Mouse (Mus musculus) thymus, adult 2 months (tissue): ENCODE measurements around the gene Papss2. TPM values are rescaled to one million over a fixed set of nuclear protein-coding genes. Genes with fewer than 3 reads are reported as not detected.

ENCODE experiments used
- DNase-seq: peaks from one replicate; pipeline ENCODE4 v3.0.0; 2021
- H3K27ac ChIP-seq: fragments of 200-500 bp; 2 replicates; pipeline ENCODE4 v1.5.1; 2012; ENCODE audit warnings: low read length, control low read depth; ENCODE audit not compliant: control insufficient read depth, insufficient read depth
- H3K27me3 ChIP-seq: fragments of 200-500 bp; 2 replicates; pipeline ENCODE4 v1.6.1; 2012; ENCODE audit warnings: mild to moderate bottlenecking, low read length, moderate library complexity, mixed read lengths; ENCODE audit not compliant: control insufficient read depth, insufficient read depth
- H3K36me3 ChIP-seq: fragments of 200-500 bp; 2 replicates; pipeline ENCODE4 v1.6.1; 2012; ENCODE audit warnings: mild to moderate bottlenecking, low read length, moderate library complexity; ENCODE audit not compliant: control insufficient read depth, insufficient read depth
- H3K4me1 ChIP-seq: fragments of 200-500 bp; replicated peaks from 2 replicates; pipeline ENCODE4 v1.6.1; 2012; ENCODE audit warnings: low read length; ENCODE audit not compliant: control insufficient read depth, insufficient read depth
- H3K4me3 ChIP-seq: fragments of 200-500 bp; 2 replicates; pipeline ENCODE4 v1.5.1; 2012; ENCODE audit warnings: mild to moderate bottlenecking, low read length, control low read depth, moderate library complexity; ENCODE audit not compliant: control insufficient read depth, insufficient read depth
- CTCF ChIP-seq: fragments of 200-500 bp; IDR thresholded peaks from 2 replicates; pipeline ENCODE4 v1.5.1; 2012; ENCODE audit warnings: mild to moderate bottlenecking, control low read depth, low read length, moderate library complexity, borderline replicate concordance; ENCODE audit not compliant: control insufficient read depth, poor library complexity, insufficient read depth; ENCODE audit errors: extremely low read depth
- POLR2A ChIP-seq: fragments of 200-500 bp; IDR thresholded peaks from 2 replicates; pipeline ENCODE4 v1.6.1; 2012; ENCODE audit warnings: mild to moderate bottlenecking, low read length, control low read depth, moderate library complexity; ENCODE audit not compliant: control insufficient read depth, poor library complexity, insufficient read depth; ENCODE audit errors: extremely low read depth
- WGBS: fragments of 180-500 bp; shearing (Covaris S2); methylation state at CpG from one replicate; pipeline ENCODE4 v1.1.7; 2018; 5-methylcytosine and 5-hydroxymethylcytosine counted together
- polyA plus RNA-seq: library from polyadenylated mRNA; depleted of rRNA; stranded (reverse); fragments of >200 nt; gene quantifications from 2 replicates; pipeline ENCODE4 v1.2.3, GENCODE M21; 2012

Papss2 gene
- polyA plus RNA-seq, 1 experiment: 5.7 TPM

GRCm38 (mm10) chr19:32603466-32603865 is 7.9 kb downstream of the Papss2 start:
- no peak for DNase-seq
- Histone ChIP-seq H3K27ac (no peak overlapping the region), H3K4me1 (no peaks in the 10 kb centered on the region), H3K36me3 (no peaks in the 10 kb centered on the region), H3K27me3 (no peaks in the 10 kb centered on the region), H3K4me3 (no peak overlapping the region)
- WGBS: 100% methylated on average over 1 of the region's 1 CpGs
- TF ChIP-seq POLR2A (no peak), CTCF (no peak)

DNA sequence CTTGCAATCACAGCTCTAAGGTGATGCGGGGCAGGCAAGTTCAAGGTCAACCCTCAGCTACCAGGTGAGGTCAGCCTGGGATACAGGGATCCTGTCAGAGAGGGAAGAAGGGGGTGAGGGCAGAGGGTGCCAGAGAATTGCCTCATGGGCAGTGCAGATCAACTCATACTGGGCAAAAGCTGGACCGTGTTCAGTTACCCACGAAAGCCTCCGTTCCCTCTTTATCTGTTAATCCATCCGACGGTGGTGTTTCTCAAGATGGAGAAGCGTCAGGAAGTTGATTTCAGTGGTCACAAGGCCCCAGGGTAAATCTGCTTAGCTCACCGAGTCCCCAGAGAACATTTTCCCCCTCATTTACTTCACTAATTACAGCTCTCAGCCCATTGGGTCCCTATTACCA is 8.5 kb downstream of the Papss2 start:
- Histone ChIP-seq H3K4me3 (no peak overlapping the region), H3K27ac (no peak overlapping the region), H3K27me3 (no peaks in the 10 kb centered on the region), H3K36me3 (no peaks in the 10 kb centered on the region), H3K4me1 (no peaks in the 10 kb centered on the region)
- WGBS: 76% methylated on average over 8 of the region's 8 CpGs
- no peak for DNase-seq
- TF ChIP-seq CTCF (no peak), POLR2A (no peak)

DNA sequence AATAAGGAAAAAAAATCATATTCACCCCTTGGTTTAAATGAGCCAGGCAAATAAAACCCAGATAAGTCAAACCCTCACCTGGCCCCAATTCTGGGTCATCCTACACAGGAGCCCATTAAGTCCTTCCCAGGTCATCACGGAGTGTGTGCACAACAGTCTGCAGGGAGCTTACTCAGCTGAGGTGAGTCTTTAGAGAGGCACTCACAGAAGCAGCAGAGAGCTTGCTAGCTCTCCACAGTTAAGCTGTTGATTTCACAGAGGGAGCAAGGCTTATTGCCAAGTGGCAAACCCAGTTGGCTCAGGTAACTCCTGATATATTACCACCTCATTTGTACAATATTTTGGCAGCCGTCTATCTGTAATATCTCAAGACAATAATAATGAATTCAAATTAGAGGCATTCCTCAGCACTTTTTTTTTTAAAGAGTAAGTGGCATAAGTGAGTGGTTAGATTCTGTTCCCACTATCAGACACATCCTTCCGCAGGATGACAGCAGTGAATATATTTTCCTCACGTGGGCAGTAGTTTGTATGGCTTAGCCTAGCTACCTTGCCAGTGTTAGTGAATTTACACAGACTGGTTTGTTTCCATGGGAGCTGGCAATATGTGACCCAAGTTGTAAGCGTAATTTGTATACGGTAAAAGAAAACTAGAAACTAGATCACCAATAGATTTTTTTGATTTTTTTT is 9.1 kb downstream of the Papss2 start:
- TF ChIP-seq CTCF: no peak
- no peak for TF ChIP-seq POLR2A
- Histone ChIP-seq H3K27me3 (no peaks in the 10 kb centered on the region), H3K27ac (no peak overlapping the region), H3K4me1 (no peaks in the 10 kb centered on the region), H3K4me3 (no peak overlapping the region), H3K36me3 (no peaks in the 10 kb centered on the region)
- DNase-seq: no peak
- 92% methylated on average over 6 of the region's 6 CpGs for WGBS

- Histone ChIP-seq H3K4me1 (no peaks in the 10 kb centered on the region), H3K36me3 (no peaks in the 10 kb centered on the region), H3K4me3 (no peak overlapping the region), H3K27me3 (no peaks in the 10 kb centered on the region), H3K27ac (no peak overlapping the region)
- DNase-seq: no peak
- WGBS: 95% methylated on average over 4 of the region's 4 CpGs
- no peak for TF ChIP-seq CTCF
- TF ChIP-seq POLR2A: no peak
Measured at GRCm38 (mm10) chr19:32606227-32606827, 10.7 kb downstream of the Papss2 start.

- no peak for TF ChIP-seq CTCF
- no peak for TF ChIP-seq POLR2A
Measured at GRCm38 (mm10) chr19:32607036-32607435, 11.4 kb downstream of the Papss2 start.

DNA sequence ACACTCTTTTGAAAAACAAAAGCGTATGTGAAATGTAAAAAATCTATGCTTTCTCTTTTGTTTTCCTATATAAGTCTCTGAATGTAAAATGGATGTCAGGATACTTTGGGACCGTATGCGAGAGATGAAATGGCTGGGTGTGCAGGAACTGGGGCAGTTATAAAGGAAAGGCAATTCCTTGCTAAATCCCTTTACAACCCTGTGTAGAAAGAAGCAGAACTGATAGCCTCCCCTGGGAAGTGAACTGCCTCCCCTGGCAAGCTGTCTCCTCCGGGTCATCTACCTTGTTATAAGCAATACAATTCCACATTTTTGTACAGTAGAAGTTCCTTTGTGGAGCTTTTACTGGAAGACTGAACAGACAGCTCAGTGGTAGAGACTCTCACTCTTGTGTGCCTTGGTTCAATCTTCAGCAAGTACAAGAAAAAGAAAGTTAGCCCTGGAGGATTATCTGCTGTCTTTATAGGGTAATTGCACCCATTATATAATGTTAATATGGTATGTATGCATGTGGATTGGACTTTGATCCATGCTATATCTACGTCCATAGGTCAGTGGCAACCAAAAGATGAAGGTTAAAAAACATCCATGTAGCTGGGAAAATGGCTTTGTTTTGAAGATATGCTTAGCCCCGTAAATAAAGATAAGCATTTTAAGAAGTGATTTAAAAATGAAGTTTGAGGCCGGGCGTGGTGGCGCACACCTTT is 15.9 kb downstream of the Papss2 start:
- Histone ChIP-seq H3K4me1 (peaks cover 3% of the 10 kb centered on the region; the same call in 1 of the 2 replicates), H3K36me3 (no peaks in the 10 kb centered on the region), H3K4me3 (no peak overlapping the region), H3K27ac (no peak overlapping the region), H3K27me3 (no peaks in the 10 kb centered on the region)
- TF ChIP-seq POLR2A (no peak), CTCF (no peak)
- 95% methylated on average over 9 of the region's 9 CpGs for WGBS
- DNase-seq: no peak

More at GRCm38 (mm10) chr19:32607036-32607435, 11.4 kb downstream of the Papss2 start:
- no peaks in the 10 kb centered on the region for H3K4me1 ChIP-seq
- no peak overlapping the region for H3K4me3 ChIP-seq
- 93% methylated on average over 8 of the region's 8 CpGs for WGBS
- DNase-seq: no peak
- no peaks in the 10 kb centered on the region for H3K36me3 ChIP-seq
- no peak overlapping the region for H3K27ac ChIP-seq
- H3K27me3 ChIP-seq: no peaks in the 10 kb centered on the region
